Mouse (Mus musculus) embryo, embryonic 11 days (tissue): Measurements from ENCODE around the gene Arhgap29.
A peak's percentile ranks its signal among the peaks of the same experiment; 100 is the strongest.

Experiments used
- DNase-seq: peaks from one replicate; pipeline ENCODE4 v3.0.0-alpha.2; 2015

Gene Arhgap29

GRCm38 (mm10) chr3:122018421-122018820, 66.1 kb downstream of the Arhgap29 start:
- no peak for DNase-seq

GRCm38 (mm10) chr3:122019159-122019558, 66.8 kb downstream of the Arhgap29 start:
- DNase-seq: no peak

GRCm38 (mm10) chr3:122021029-122021652, 68.8 kb downstream of the Arhgap29 start:
- no peak for DNase-seq

- no peak for DNase-seq
These were observed 70.0 kb downstream of the Arhgap29 start for GRCm38 (mm10) chr3:122022355-122022754.

- no peak for DNase-seq
These were observed 74.3 kb downstream of the Arhgap29 start for GRCm38 (mm10) chr3:122026676-122027075.

GRCm38 (mm10) chr3:122027776-122028175, 75.4 kb downstream of the Arhgap29 start:
- DNase-seq: no peak

GRCm38 (mm10) chr3:122033248-122033837, 81.0 kb downstream of the Arhgap29 start:
- no peak for DNase-seq

- DNase-seq: no peak
These were observed 81.9 kb downstream of the Arhgap29 start for GRCm38 (mm10) chr3:122034240-122034639.

- DNase-seq: no peak
These were observed 82.8 kb downstream of the Arhgap29 start for GRCm38 (mm10) chr3:122035092-122035491.

GRCm38 (mm10) chr3:122040522-122040921, 88.2 kb downstream of the Arhgap29 start:
- no peak for DNase-seq

- DNase-seq: no peak
These were observed 90.8 kb downstream of the Arhgap29 start for GRCm38 (mm10) chr3:122043102-122043501.

- peak; percentile 57 for DNase-seq
These were observed 91.6 kb downstream of the Arhgap29 start, which contains the start of gene Abca4 for GRCm38 (mm10) chr3:122043799-122044547. Gene Abca4 (plus strand): TSS chr3:122044443.

GRCm38 (mm10) chr3:122046187-122046620, 93.9 kb downstream of the Arhgap29 start:
- peak; percentile 46 for DNase-seq

- DNase-seq: peak; percentile 40
These were observed 95.1 kb downstream of the Arhgap29 start for GRCm38 (mm10) chr3:122047402-122047801.

GRCm38 (mm10) chr3:122047921-122048861, 95.8 kb downstream of the Arhgap29 start:
- peak; percentile 78 for DNase-seq

GRCm38 (mm10) chr3:122049158-122049557, 96.8 kb downstream of the Arhgap29 start:
- no peak for DNase-seq

- DNase-seq: no peak
These were observed 106.3 kb downstream of the Arhgap29 start for GRCm38 (mm10) chr3:122058439-122059198.

- no peak for DNase-seq
These were observed 110.2 kb downstream of the Arhgap29 start for GRCm38 (mm10) chr3:122062586-122062985.

- DNase-seq: no peak
These were observed 112.4 kb downstream of the Arhgap29 start for GRCm38 (mm10) chr3:122064556-122065410.
